Mouse (Mus musculus): ENCODE measurements at regions not wholly inside any gene's neighbourhood (a gene's known extent, or its start where the extent isn't known, plus 50 kb on each side); places are given as distances from the start of the nearest gene placed in this dataset.

GRCm38 (mm10) chr15:59780506-59780905, 235.9 kb downstream of the 4933412E24Rik start:
- no peak for ATAC-seq (replicated peaks; ENCODE audit: insufficient number of reproducible peaks, low FRiP score, low TSS enrichment, low read depth)
- no peak for DNase-seq (ENCODE audit: low spot score)
- H3K27me3 ChIP-seq (ENCODE audit: control insufficient read depth, insufficient read depth, low read length), result no peaks in the 10 kb centered on the region
- no peaks in the 10 kb centered on the region for H3K9me3 ChIP-seq (replicated peaks; ENCODE audit: control insufficient read depth, low read length)
- peaks cover 7% of the 10 kb centered on the region for H3K4me1 ChIP-seq (ENCODE audit: control insufficient read depth, insufficient read depth, low read length)
- H3K4me2 ChIP-seq (ENCODE audit: low read depth, low read length), result no peak overlapping the region
- no peak overlapping the region for H3K4me3 ChIP-seq (ENCODE audit: low read depth, low read length)
- 77% methylated on average over 1 of the region's 1 CpGs for WGBS
- H3K27ac ChIP-seq (replicated peaks; ENCODE audit: low read depth, low read length), result no peak overlapping the region
- no peaks in the 10 kb centered on the region for H3K36me3 ChIP-seq (replicated peaks; ENCODE audit: control insufficient read depth, insufficient read depth, low read depth, low read length)
- no peak overlapping the region for H3K9ac ChIP-seq (replicated peaks; ENCODE audit: low read length)

- Histone ChIP-seq H3K4me2 (ENCODE audit: low read depth, low read length) (no peak overlapping the region), H3K4me1 (ENCODE audit: control insufficient read depth, insufficient read depth, low read length) (no peaks in the 10 kb centered on the region), H3K9ac (replicated peaks; ENCODE audit: low read length) (no peak overlapping the region), H3K4me3 (ENCODE audit: low read depth, low read length) (no peak overlapping the region), H3K27ac (replicated peaks; ENCODE audit: low read depth, low read length) (no peak overlapping the region), H3K27me3 (ENCODE audit: control insufficient read depth, insufficient read depth, low read length) (no peaks in the 10 kb centered on the region), H3K9me3 (replicated peaks; ENCODE audit: control insufficient read depth, low read length) (no peaks in the 10 kb centered on the region), H3K36me3 (replicated peaks; ENCODE audit: control insufficient read depth, insufficient read depth, low read depth, low read length) (no peaks in the 10 kb centered on the region)
- DNase-seq (ENCODE audit: low spot score), result no peak
- ATAC-seq (replicated peaks; ENCODE audit: insufficient number of reproducible peaks, low FRiP score, low TSS enrichment, low read depth), result no peak
- 89% methylated on average over 13 of the region's 13 CpGs for WGBS
These were observed 239.0 kb downstream of the 4933412E24Rik start for GRCm38 (mm10) chr15:59777307-59777871.

GRCm38 (mm10) chr15:59775781-59776180, 240.6 kb downstream of the 4933412E24Rik start:
- Histone ChIP-seq H3K27ac (replicated peaks; ENCODE audit: low read depth, low read length) (no peak overlapping the region), H3K9me3 (replicated peaks; ENCODE audit: control insufficient read depth, low read length) (no peaks in the 10 kb centered on the region), H3K9ac (replicated peaks; ENCODE audit: low read length) (no peak overlapping the region), H3K4me1 (ENCODE audit: control insufficient read depth, insufficient read depth, low read length) (no peaks in the 10 kb centered on the region), H3K27me3 (ENCODE audit: control insufficient read depth, insufficient read depth, low read length) (no peaks in the 10 kb centered on the region), H3K4me2 (ENCODE audit: low read depth, low read length) (no peak overlapping the region), H3K4me3 (ENCODE audit: low read depth, low read length) (no peak overlapping the region), H3K36me3 (replicated peaks; ENCODE audit: control insufficient read depth, insufficient read depth, low read depth, low read length) (no peaks in the 10 kb centered on the region)
- DNase-seq (ENCODE audit: low spot score), result no peak
- ATAC-seq (replicated peaks; ENCODE audit: insufficient number of reproducible peaks, low FRiP score, low TSS enrichment, low read depth), result no peak
- 86% methylated on average over 3 of the region's 3 CpGs for WGBS

GRCm38 (mm10) chr15:59773983-59774382, 242.4 kb downstream of the 4933412E24Rik start:
- DNase-seq (ENCODE audit: low spot score), result no peak
- Histone ChIP-seq H3K4me2 (ENCODE audit: low read depth, low read length) (no peak overlapping the region), H3K27me3 (ENCODE audit: control insufficient read depth, insufficient read depth, low read length) (no peaks in the 10 kb centered on the region)

GRCm38 (mm10) chr15:59772595-59772994, 243.8 kb downstream of the 4933412E24Rik start:
- H3K9me3 ChIP-seq (replicated peaks; ENCODE audit: control insufficient read depth, low read length), result no peaks in the 10 kb centered on the region
- DNase-seq (ENCODE audit: low spot score) (no peak), ATAC-seq (replicated peaks; ENCODE audit: insufficient number of reproducible peaks, low FRiP score, low TSS enrichment, low read depth) (no peak)
- no peaks in the 10 kb centered on the region for H3K36me3 ChIP-seq (replicated peaks; ENCODE audit: control insufficient read depth, insufficient read depth, low read depth, low read length)
- no peak overlapping the region for H3K4me2 ChIP-seq (ENCODE audit: low read depth, low read length)
- WGBS, result 86% methylated on average over 2 of the region's 2 CpGs
- H3K27ac ChIP-seq (replicated peaks; ENCODE audit: low read depth, low read length), result no peak overlapping the region
- no peak overlapping the region for H3K4me3 ChIP-seq (ENCODE audit: low read depth, low read length)
- no peak overlapping the region for H3K9ac ChIP-seq (replicated peaks; ENCODE audit: low read length)
- no peaks in the 10 kb centered on the region for H3K27me3 ChIP-seq (ENCODE audit: control insufficient read depth, insufficient read depth, low read length)
- no peaks in the 10 kb centered on the region for H3K4me1 ChIP-seq (ENCODE audit: control insufficient read depth, insufficient read depth, low read length)

More at GRCm38 (mm10) chr15:59773983-59774382, 242.4 kb downstream of the 4933412E24Rik start:
- Histone ChIP-seq H3K4me1 (ENCODE audit: control insufficient read depth, insufficient read depth, low read length) (no peaks in the 10 kb centered on the region), H3K4me3 (ENCODE audit: low read depth, low read length) (no peak overlapping the region), H3K27ac (replicated peaks; ENCODE audit: low read depth, low read length) (no peak overlapping the region), H3K9me3 (replicated peaks; ENCODE audit: control insufficient read depth, low read length) (no peaks in the 10 kb centered on the region), H3K9ac (replicated peaks; ENCODE audit: low read length) (no peak overlapping the region), H3K36me3 (replicated peaks; ENCODE audit: control insufficient read depth, insufficient read depth, low read depth, low read length) (no peaks in the 10 kb centered on the region)
- 83% methylated on average over 2 of the region's 2 CpGs for WGBS
- ATAC-seq (replicated peaks; ENCODE audit: insufficient number of reproducible peaks, low FRiP score, low TSS enrichment, low read depth), result no peak

GRCm38 (mm10) chr15:59762061-59762460, 254.4 kb downstream of the 4933412E24Rik start:
- no peaks in the 10 kb centered on the region for H3K9me3 ChIP-seq (replicated peaks; ENCODE audit: control insufficient read depth, low read length)
- WGBS, result 95% methylated on average over 6 of the region's 6 CpGs
- ATAC-seq (replicated peaks; ENCODE audit: insufficient number of reproducible peaks, low FRiP score, low TSS enrichment, low read depth), result no peak
- no peaks in the 10 kb centered on the region for H3K36me3 ChIP-seq (replicated peaks; ENCODE audit: control insufficient read depth, insufficient read depth, low read depth, low read length)
- no peak overlapping the region for H3K4me3 ChIP-seq (ENCODE audit: low read depth, low read length)
- H3K9ac ChIP-seq (replicated peaks; ENCODE audit: low read length), result no peak overlapping the region
- H3K27ac ChIP-seq (replicated peaks; ENCODE audit: low read depth, low read length), result no peak overlapping the region
- no peak for DNase-seq (ENCODE audit: low spot score)
- no peaks in the 10 kb centered on the region for H3K4me1 ChIP-seq (ENCODE audit: control insufficient read depth, insufficient read depth, low read length)
- H3K4me2 ChIP-seq (ENCODE audit: low read depth, low read length), result no peak overlapping the region
- no peaks in the 10 kb centered on the region for H3K27me3 ChIP-seq (ENCODE audit: control insufficient read depth, insufficient read depth, low read length)

- H3K27me3 ChIP-seq (ENCODE audit: control insufficient read depth, insufficient read depth, low read length), result no peaks in the 10 kb centered on the region
- WGBS, result 85% methylated on average over 5 of the region's 5 CpGs
- no peak for ATAC-seq (replicated peaks; ENCODE audit: insufficient number of reproducible peaks, low FRiP score, low TSS enrichment, low read depth)
- H3K4me3 ChIP-seq (ENCODE audit: low read depth, low read length), result no peak overlapping the region
- no peaks in the 10 kb centered on the region for H3K9me3 ChIP-seq (replicated peaks; ENCODE audit: control insufficient read depth, low read length)
- H3K9ac ChIP-seq (replicated peaks; ENCODE audit: low read length), result no peak overlapping the region
- H3K36me3 ChIP-seq (replicated peaks; ENCODE audit: control insufficient read depth, insufficient read depth, low read depth, low read length), result no peaks in the 10 kb centered on the region
- H3K4me1 ChIP-seq (ENCODE audit: control insufficient read depth, insufficient read depth, low read length), result no peaks in the 10 kb centered on the region
- DNase-seq (ENCODE audit: low spot score), result no peak
- H3K27ac ChIP-seq (replicated peaks; ENCODE audit: low read depth, low read length), result no peak overlapping the region
- H3K4me2 ChIP-seq (ENCODE audit: low read depth, low read length), result no peak overlapping the region
These were observed 255.9 kb downstream of the 4933412E24Rik start for GRCm38 (mm10) chr15:59760490-59760889.

GRCm38 (mm10) chr15:59759566-59759965, 256.8 kb downstream of the 4933412E24Rik start:
- DNase-seq (ENCODE audit: low spot score) (no peak), ATAC-seq (replicated peaks; ENCODE audit: insufficient number of reproducible peaks, low FRiP score, low TSS enrichment, low read depth) (no peak)
- Histone ChIP-seq H3K27me3 (ENCODE audit: control insufficient read depth, insufficient read depth, low read length) (no peaks in the 10 kb centered on the region), H3K36me3 (replicated peaks; ENCODE audit: control insufficient read depth, insufficient read depth, low read depth, low read length) (no peaks in the 10 kb centered on the region), H3K4me3 (ENCODE audit: low read depth, low read length) (no peak overlapping the region), H3K4me1 (ENCODE audit: control insufficient read depth, insufficient read depth, low read length) (no peaks in the 10 kb centered on the region), H3K9ac (replicated peaks; ENCODE audit: low read length) (no peak overlapping the region), H3K4me2 (ENCODE audit: low read depth, low read length) (no peak overlapping the region), H3K27ac (replicated peaks; ENCODE audit: low read depth, low read length) (no peak overlapping the region), H3K9me3 (replicated peaks; ENCODE audit: control insufficient read depth, low read length) (no peaks in the 10 kb centered on the region)
- WGBS, result 43% methylated on average over 4 of the region's 4 CpGs
